Mouse (Mus musculus) stomach, postnatal 0 days (tissue): Measurements from ENCODE around the gene Kif1bp. TPM values are rescaled to one million over a fixed set of nuclear protein-coding genes. Genes with fewer than 3 reads are reported as not detected.
A peak's percentile ranks its signal among the peaks of the same experiment; 100 is the strongest.

Experiments
- ATAC-seq: fragments of 200-750 bp; cut with Nextera tagmentation; 2 replicates; pipeline ENCODE4 v1.8.0; 2017; ENCODE audit not compliant: low FRiP score, low TSS enrichment
- DNase-seq: peaks from one replicate; pipeline ENCODE4 v3.0.0-alpha.2; 2016; ENCODE audit warnings: low spot score
- H3K27ac ChIP-seq: fragments of 300-500 bp; sonication (generic); replicated peaks from 2 replicates; pipeline ENCODE4 v1.5.1; 2014; ENCODE audit warnings: mild to moderate bottlenecking, control low read depth
- H3K27me3 ChIP-seq: fragments of 300-500 bp; sonication (generic); 2 replicates; pipeline ENCODE4 v1.6.1; 2014; ENCODE audit warnings: low read length; ENCODE audit not compliant: control insufficient read depth, insufficient read depth
- H3K36me3 ChIP-seq: fragments of 300-500 bp; sonication (generic); 2 replicates; pipeline ENCODE4 v1.6.1; 2014; ENCODE audit warnings: low read length, mixed read lengths; ENCODE audit not compliant: control insufficient read depth, insufficient read depth
- H3K4me1 ChIP-seq: fragments of 300-500 bp; sonication (generic); replicated peaks from 2 replicates; pipeline ENCODE4 v1.6.1; 2014; ENCODE audit warnings: antibody characterized with exemption; ENCODE audit not compliant: control insufficient read depth, insufficient read depth
- H3K4me2 ChIP-seq: fragments of 300-500 bp; sonication (generic); replicated peaks from 2 replicates; pipeline ENCODE4 v1.6.1; 2014; ENCODE audit warnings: low read depth, mild to moderate bottlenecking, control low read depth, moderate library complexity
- H3K4me3 ChIP-seq: fragments of 300-500 bp; sonication (generic); 2 replicates; pipeline ENCODE4 v1.5.1; 2014; ENCODE audit warnings: low read depth, low read length, control low read depth
- H3K9ac ChIP-seq: fragments of 300-500 bp; sonication (generic); 2 replicates; pipeline ENCODE4 v1.6.1; 2014; ENCODE audit warnings: mild to moderate bottlenecking, low read length, control low read depth, mixed read lengths
- H3K9me3 ChIP-seq: fragments of 300-500 bp; sonication (generic); 2 replicates; pipeline ENCODE4 v1.6.1; 2016; ENCODE audit warnings: low read length; ENCODE audit not compliant: control insufficient read depth
- CTCF ChIP-seq: IDR thresholded peaks from 2 replicates; pipeline ENCODE4 v1.5.1; 2016; ENCODE audit warnings: antibody characterized with exemption, low read depth, mild to moderate bottlenecking, moderate library complexity
- EP300 ChIP-seq: optimal IDR thresholded peaks from 2 replicates; pipeline ENCODE3; 2016; ENCODE audit warnings: antibody characterized with exemption
- WGBS: fragments of 180-500 bp; shearing (Covaris S2); extraction: QIAGEN DNeasy Blood & Tissue Kit; methylation state at CpG from one replicate; pipeline ENCODE4 v1.1.7; 2014; 5-methylcytosine and 5-hydroxymethylcytosine counted together
- polyA plus RNA-seq: library from polyadenylated mRNA; unstranded; fragments of >200 nt; fragmentation: Nextera tagmentation; extraction: Ambion mirVana; gene quantifications from 2 replicates; pipeline ENCODE4 v1.2.1, GENCODE M21; 2015

Kif1bp gene
- 16.4 and 16.8 TPM in 2 replicates for polyA plus RNA-seq

DNA sequence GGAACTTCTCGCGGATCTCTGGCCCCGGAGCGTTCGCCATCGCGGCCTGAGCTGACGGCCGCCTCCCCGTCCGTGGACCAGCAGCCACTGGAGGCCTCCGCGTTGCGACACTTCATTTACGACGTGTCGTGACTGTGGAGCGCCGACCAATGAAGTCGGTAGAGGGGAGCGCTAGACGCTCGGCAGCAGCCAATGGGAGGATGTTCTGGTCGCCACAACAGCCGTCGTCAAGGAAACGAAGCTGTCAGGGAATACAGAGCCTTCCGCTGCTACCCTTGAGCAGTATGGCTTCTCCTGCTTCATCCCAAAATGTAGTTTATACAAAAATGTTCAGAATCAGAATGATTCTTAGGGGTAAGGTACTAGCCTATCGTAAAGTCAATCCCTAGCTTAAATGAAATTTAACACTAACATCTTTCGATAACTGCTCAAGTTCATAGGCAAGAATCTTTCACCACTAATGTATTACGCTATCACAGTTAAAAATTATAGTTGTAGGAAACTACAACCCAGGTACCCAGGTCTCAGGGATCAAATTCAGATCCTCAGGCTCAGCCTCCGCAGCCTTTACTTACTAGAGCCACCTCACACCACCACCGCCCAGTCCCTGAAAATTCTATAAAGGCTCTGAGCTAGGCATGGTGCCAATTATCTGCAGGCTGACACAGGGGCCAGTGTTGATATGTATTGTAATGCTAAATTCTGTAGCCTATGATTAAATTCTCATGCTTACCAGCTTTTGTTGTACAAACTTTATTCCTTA lies at the start of gene Kif1bp:
Gene Kif1bp, minus strand, starts transcription at position 120 of the 763 bp plus-strand sequence.
- ATAC-seq, result peak; percentile 100
- Histone ChIP-seq H3K4me1 (0 out of 2 replicates have a peak, but pooled peaks cover 2% of the 10 kb centered on the region), H3K4me2 (peak within 1 kb of the TSS; percentile 75), H3K27me3 (no peaks in the 10 kb centered on the region), H3K9ac (peak within 1 kb of the TSS; percentile 80), H3K9me3 (no peaks in the 10 kb centered on the region), H3K27ac (peak within 1 kb of the TSS; percentile 81), H3K36me3 (peaks cover 11% of the 10 kb centered on the region; the same call in 1 of the 2 replicates), H3K4me3 (peak within 1 kb of the TSS; percentile 92)
- peak; percentile 97 for DNase-seq
- 5% methylated on average over 33 of the region's 33 CpGs for WGBS
- TF ChIP-seq CTCF (no peak), EP300 (no peak)

DNA sequence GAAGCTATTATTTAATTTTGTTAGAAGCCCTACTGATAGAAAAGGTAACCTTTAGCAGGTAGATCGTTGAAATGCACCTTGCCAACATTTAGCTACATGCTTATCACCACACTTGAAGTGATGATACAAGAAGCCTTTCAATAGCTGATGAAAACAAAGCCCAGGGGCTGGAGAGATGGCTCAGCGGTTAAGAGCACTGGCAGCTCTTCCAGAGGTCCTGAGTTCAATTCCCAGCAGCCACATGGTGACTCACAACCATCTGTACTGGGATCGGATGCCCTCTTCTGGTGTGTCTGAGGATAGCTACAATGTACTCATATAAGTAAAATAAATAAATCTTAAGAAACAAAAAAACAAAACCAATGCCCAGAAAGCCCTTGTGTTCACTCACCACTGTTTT lies 25.9 kb upstream of the Kif1bp start:
- H3K9ac ChIP-seq, result no peak overlapping the region
- H3K4me1 ChIP-seq, result no peaks in the 10 kb centered on the region
- no peak overlapping the region for H3K4me2 ChIP-seq
- DNase-seq (no peak), ATAC-seq (no peak)
- no peak for TF ChIP-seq EP300
- TF ChIP-seq CTCF, result no peak
- 84% methylated on average over 3 of the region's 3 CpGs for WGBS
- no peak overlapping the region for H3K27ac ChIP-seq
- H3K27me3 ChIP-seq, result no peaks in the 10 kb centered on the region
- H3K9me3 ChIP-seq, result no peaks in the 10 kb centered on the region
- H3K4me3 ChIP-seq, result no peak overlapping the region
- H3K36me3 ChIP-seq, result no peaks in the 10 kb centered on the region

DNA sequence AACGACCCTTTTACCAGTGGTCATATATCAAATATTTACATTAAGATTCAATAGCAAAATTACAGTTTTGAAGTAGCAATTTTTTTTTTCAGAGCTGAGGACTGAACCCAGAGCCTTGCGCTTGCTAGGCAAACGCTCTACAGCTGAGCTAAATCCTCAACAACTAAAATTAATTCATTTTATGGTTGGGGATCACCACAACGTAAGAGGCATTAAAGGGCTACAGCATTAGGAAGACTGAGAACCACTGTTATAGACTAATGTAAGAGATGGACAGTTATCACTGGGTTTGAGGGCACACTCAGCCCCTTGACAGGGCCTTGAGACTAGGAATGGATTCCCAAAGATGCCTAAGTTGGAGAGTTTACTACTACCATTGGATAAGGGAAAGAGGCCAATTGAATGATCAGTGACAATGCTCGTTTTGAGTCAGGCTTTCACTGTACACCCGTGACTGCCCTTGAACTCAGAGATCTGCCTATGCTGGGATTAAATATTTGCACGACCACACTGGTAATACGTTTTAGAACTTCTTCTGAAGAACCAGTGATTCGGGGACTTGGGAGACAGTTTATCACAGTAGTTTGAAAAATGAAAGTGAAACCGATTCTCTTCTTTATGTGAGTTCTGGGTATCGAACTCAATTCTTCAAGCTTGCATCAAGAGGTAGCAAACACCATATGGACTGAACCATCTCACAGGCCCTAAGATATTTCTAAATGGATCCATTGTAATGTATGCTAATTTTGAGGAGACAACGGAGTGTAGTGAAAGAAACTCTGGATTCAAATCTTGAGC lies 25.2 kb upstream of the Kif1bp start:
- TF ChIP-seq EP300 (no peak), CTCF (no peak)
- ATAC-seq, result no peak
- Histone ChIP-seq H3K4me1 (no peaks in the 10 kb centered on the region), H3K9ac (no peak overlapping the region), H3K4me2 (no peak overlapping the region), H3K9me3 (no peaks in the 10 kb centered on the region), H3K27ac (no peak overlapping the region), H3K36me3 (no peaks in the 10 kb centered on the region), H3K27me3 (no peaks in the 10 kb centered on the region), H3K4me3 (no peak overlapping the region)
- no peak for DNase-seq
- 79% methylated on average over 12 of the region's 12 CpGs for WGBS

DNA sequence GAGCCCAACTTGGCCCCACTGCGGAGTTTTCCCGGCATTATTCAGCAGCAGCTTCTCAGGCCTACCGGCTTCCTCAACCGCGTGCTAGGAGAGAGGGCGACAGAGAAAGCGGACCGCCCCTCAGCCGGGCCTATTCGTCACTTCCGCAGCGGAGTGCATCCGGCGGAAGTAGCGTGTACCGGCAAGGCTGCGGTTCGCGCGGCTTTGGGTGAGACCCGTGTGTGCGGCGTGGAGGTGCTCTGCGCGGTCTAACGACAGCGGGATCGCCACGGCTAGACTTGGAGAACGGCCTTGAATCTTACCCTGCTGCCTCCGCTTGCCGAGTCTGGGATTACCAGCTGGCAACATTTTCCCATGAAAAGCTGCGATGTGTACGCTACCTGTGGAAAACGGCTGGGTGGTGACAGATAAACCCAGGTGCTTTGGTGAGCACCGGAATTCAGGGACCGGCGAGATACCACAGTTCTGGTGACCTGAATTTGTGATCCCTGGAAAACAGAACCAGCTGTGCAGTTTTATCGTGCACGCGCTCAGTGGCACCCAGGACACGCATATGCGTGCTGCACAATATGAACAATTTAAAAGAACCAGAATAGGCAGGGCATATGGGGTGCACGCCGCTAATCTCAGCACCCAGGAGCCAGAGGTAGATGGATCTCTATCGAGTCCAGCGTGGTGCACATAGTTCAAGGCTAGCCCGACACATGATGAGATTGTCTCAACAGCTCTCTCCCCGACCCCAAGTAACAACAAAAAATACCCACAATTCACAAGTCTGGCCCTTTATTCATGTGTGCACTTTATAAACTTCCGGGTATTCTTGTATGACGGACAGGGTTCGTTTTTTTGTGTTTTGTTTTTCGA lies 24.2 kb upstream of the Kif1bp start, which contains the start of gene Ddx21:
Gene Ddx21, minus strand, starts transcription at position 105 of the 864 bp plus-strand sequence.
- ATAC-seq (peak; percentile 99), DNase-seq (peak; percentile 94)
- Histone ChIP-seq H3K9ac (peak within 1 kb of the TSS; percentile 76), H3K27me3 (no peaks in the 10 kb centered on the region), H3K36me3 (0 out of 2 replicates have a peak, but pooled peaks cover 5% of the 10 kb centered on the region), H3K4me3 (peak within 1 kb of the TSS; percentile 82), H3K4me1 (no peaks in the 10 kb centered on the region), H3K9me3 (no peaks in the 10 kb centered on the region), H3K4me2 (peak within 1 kb of the TSS; percentile 89), H3K27ac (peak within 1 kb of the TSS; percentile 87)
- WGBS, result 5% methylated on average over 53 of the region's 53 CpGs
- peak; percentile 5; the same call in 1 of the 2 replicates for TF ChIP-seq CTCF
- no peak for TF ChIP-seq EP300

DNA sequence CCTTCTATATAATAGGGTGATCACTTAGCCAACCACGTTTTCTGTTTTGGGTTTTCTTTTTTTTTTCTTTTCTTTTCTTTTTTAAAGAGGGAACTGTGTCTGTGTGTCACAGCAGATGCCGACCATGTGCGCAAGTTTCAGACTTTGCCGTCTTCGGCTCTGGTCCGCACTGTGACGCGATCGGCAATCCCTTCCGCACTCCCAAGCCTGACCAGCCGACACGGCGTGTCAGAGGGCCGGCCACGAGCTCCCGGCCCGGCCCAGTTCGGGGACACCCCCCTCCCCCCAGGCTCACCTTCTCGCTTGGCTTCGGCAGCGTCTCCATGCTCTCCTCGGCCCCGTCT lies 23.5 kb upstream of the Kif1bp start:
- Histone ChIP-seq H3K27me3 (no peaks in the 10 kb centered on the region), H3K9ac (peak overlapping the region; percentile 76), H3K27ac (peak overlapping the region; percentile 87), H3K9me3 (no peaks in the 10 kb centered on the region), H3K36me3 (0 out of 2 replicates have a peak, but pooled peaks cover 7% of the 10 kb centered on the region), H3K4me1 (no peaks in the 10 kb centered on the region), H3K4me3 (peak overlapping the region; percentile 82), H3K4me2 (peak overlapping the region; percentile 89)
- DNase-seq, result no peak
- peak; percentile 87 for ATAC-seq
- 0% methylated on average over 23 of the region's 23 CpGs for WGBS
- TF ChIP-seq CTCF (no peak), EP300 (no peak)
